Comparison of ENCODE assay signal across 15 mouse cellular contexts in genomic region chr11:76279971-76280370, GRCm38 (mm10). TPM values are rescaled to one million over a fixed set of nuclear protein-coding genes. Genes with fewer than 3 reads are reported as not detected.
A peak's percentile ranks its signal among the peaks of the same experiment; 100 is the strongest.
DNase-seq lines count a peak whose midpoint lies in the region; ATAC-seq and TF ChIP-seq lines count a peak whose summit lies in the region.
"Had no signal": no experiment of that assay in that cellular context is flagged by ENCODE, and none has a peak within 500 bp of the region (broad histone marks: within the 10 kb centered on the region; RNA-seq: fewer than 3 reads in every experiment).

No protein-coding gene starts in this region.

- 68% methylated on average over 2 of the region's 2 CpGs for WGBS in heart, embryonic 10.5 days
- 76% methylated on average over 2 of the region's 2 CpGs for WGBS in midbrain, embryonic 14.5 days
- WGBS in midbrain, embryonic 15.5 days: 75% methylated on average over 2 of the region's 2 CpGs
- WGBS in hindbrain, postnatal 0 days: 67% methylated on average over 2 of the region's 2 CpGs
- WGBS in limb, embryonic 13.5 days: 59% methylated on average over 2 of the region's 2 CpGs
- WGBS in liver, postnatal 0 days (ENCODE audit: insufficient replicate concordance): 72% methylated on average over 2 of the region's 2 CpGs

- H3K9me3 ChIP-seq in heart, embryonic 10.5 days: peaks cover 4% of the 10 kb centered on the region; the same call in 1 of the 2 replicates
- no peaks in the 10 kb centered on the region for H3K9me3 ChIP-seq in midbrain, embryonic 14.5 days (ENCODE audit: control insufficient read depth, low read length)
- H3K9me3 ChIP-seq in midbrain, embryonic 15.5 days: no peaks in the 10 kb centered on the region
- no peaks in the 10 kb centered on the region for H3K9me3 ChIP-seq in hindbrain, postnatal 0 days (ENCODE audit: low read length)
- 0 out of 2 replicates have a peak, but pooled peaks cover 3% of the 10 kb centered on the region for H3K9me3 ChIP-seq in limb, embryonic 13.5 days
- no peaks in the 10 kb centered on the region for H3K9me3 ChIP-seq in liver, postnatal 0 days (ENCODE audit: low read length)
- H3K9me3 ChIP-seq: heart, embryonic 13.5 days; liver, embryonic 15.5 days; midbrain, embryonic 13.5 days had no signal

- no peak for DNase-seq in heart, embryonic 10.5 days (ENCODE audit: low spot score)
- no peak for DNase-seq in heart, postnatal 36 days
- DNase-seq in midbrain, embryonic 14.5 days: no peak
- DNase-seq in hindbrain, postnatal 0 days (ENCODE audit: low spot score): no peak
- DNase-seq in liver, postnatal 0 days: no peak
- DNase-seq in heart, adult 11 months: no peak
- DNase-seq: gastrocnemius, postnatal 36 days; lung, postnatal 4 days; right cerebral cortex, adult 18-20 months; thymus, postnatal 14 days had no signal

- no peak overlapping the region for H3K9ac ChIP-seq in midbrain, embryonic 14.5 days (replicated peaks; ENCODE audit: low read length)
- H3K9ac ChIP-seq in midbrain, embryonic 15.5 days: no peak overlapping the region
- no peak overlapping the region for H3K9ac ChIP-seq in hindbrain, postnatal 0 days (replicated peaks; ENCODE audit: low read length)
- H3K9ac ChIP-seq in limb, embryonic 13.5 days: no peak overlapping the region
- H3K9ac ChIP-seq in liver, postnatal 0 days (replicated peaks): no peak overlapping the region
- H3K9ac ChIP-seq: heart, embryonic 13.5 days; liver, embryonic 15.5 days had no signal

- TF ChIP-seq CTCF in hindbrain, postnatal 0 days (IDR thresholded peaks at IDR 0.05; ENCODE audit: low read depth): no peak
- no peak for TF ChIP-seq CTCF in liver, postnatal 0 days (IDR thresholded peaks at IDR 0.05; ENCODE audit: low read depth)

- peaks cover 17% of the 10 kb centered on the region; the same call in 1 of the 2 replicates for H3K36me3 ChIP-seq in heart, embryonic 10.5 days
- no peaks in the 10 kb centered on the region for H3K36me3 ChIP-seq in midbrain, embryonic 14.5 days (ENCODE audit: control insufficient read depth, insufficient read depth, low read length)
- no peaks in the 10 kb centered on the region for H3K36me3 ChIP-seq in midbrain, embryonic 15.5 days (replicated peaks)
- no peaks in the 10 kb centered on the region for H3K36me3 ChIP-seq in hindbrain, postnatal 0 days (ENCODE audit: insufficient read depth, low read length)
- peaks cover 17% of the 10 kb centered on the region for H3K36me3 ChIP-seq in limb, embryonic 13.5 days
- no peaks in the 10 kb centered on the region for H3K36me3 ChIP-seq in liver, postnatal 0 days (replicated peaks; ENCODE audit: insufficient read depth, low read length)
- H3K36me3 ChIP-seq: liver, embryonic 15.5 days had no signal

- H3K27ac ChIP-seq in heart, embryonic 10.5 days: peak overlapping the region; percentile 10
- 0 out of 2 replicates have a peak overlapping the region, but pooled peaks have one; percentile 0 for H3K27ac ChIP-seq in midbrain, embryonic 14.5 days (replicated peaks; ENCODE audit: low read depth, low read length)
- no peak overlapping the region for H3K27ac ChIP-seq in midbrain, embryonic 15.5 days
- peak overlapping the region; percentile 69; the same call in 1 of the 2 replicates for H3K27ac ChIP-seq in hindbrain, postnatal 0 days
- peak overlapping the region; percentile 63; the same call in 1 of the 2 replicates for H3K27ac ChIP-seq in limb, embryonic 13.5 days
- H3K27ac ChIP-seq in liver, postnatal 0 days (ENCODE audit: low read depth): no peak overlapping the region
- H3K27ac ChIP-seq: heart, embryonic 13.5 days; liver, embryonic 15.5 days had no signal

- H3K27me3 ChIP-seq in heart, embryonic 10.5 days (ENCODE audit: insufficient read depth, poor library complexity, severe bottlenecking): no peaks in the 10 kb centered on the region
- no peaks in the 10 kb centered on the region for H3K27me3 ChIP-seq in midbrain, embryonic 14.5 days (ENCODE audit: control insufficient read depth, insufficient read depth, low read length)
- no peaks in the 10 kb centered on the region for H3K27me3 ChIP-seq in midbrain, embryonic 15.5 days (replicated peaks)
- H3K27me3 ChIP-seq in hindbrain, postnatal 0 days (ENCODE audit: insufficient read depth, low read length): no peaks in the 10 kb centered on the region
- no peaks in the 10 kb centered on the region for H3K27me3 ChIP-seq in limb, embryonic 13.5 days
- H3K27me3 ChIP-seq in liver, postnatal 0 days (ENCODE audit: insufficient read depth, low read length): no peaks in the 10 kb centered on the region
- H3K27me3 ChIP-seq: heart, embryonic 13.5 days; liver, embryonic 15.5 days; midbrain, embryonic 13.5 days had no signal

- no peak overlapping the region for H3K4me3 ChIP-seq in heart, embryonic 10.5 days
- H3K4me3 ChIP-seq in midbrain, embryonic 14.5 days (replicated peaks; ENCODE audit: low read depth, low read length): no peak overlapping the region
- no peak overlapping the region for H3K4me3 ChIP-seq in midbrain, embryonic 15.5 days
- no peak overlapping the region for H3K4me3 ChIP-seq in hindbrain, postnatal 0 days (ENCODE audit: low read length)
- no peak overlapping the region for H3K4me3 ChIP-seq in limb, embryonic 13.5 days
- no peak overlapping the region for H3K4me3 ChIP-seq in liver, postnatal 0 days (ENCODE audit: low read depth, low read length)
- H3K4me3 ChIP-seq: heart, embryonic 13.5 days; liver, embryonic 15.5 days; midbrain, embryonic 13.5 days had no signal

- H3K4me2 ChIP-seq in midbrain, embryonic 14.5 days (ENCODE audit: low read length): no peak overlapping the region
- no peak overlapping the region for H3K4me2 ChIP-seq in midbrain, embryonic 15.5 days
- no peak overlapping the region for H3K4me2 ChIP-seq in hindbrain, postnatal 0 days (ENCODE audit: low read depth, low read length)
- H3K4me2 ChIP-seq in limb, embryonic 13.5 days (replicated peaks): no peak overlapping the region
- no peak overlapping the region for H3K4me2 ChIP-seq in liver, postnatal 0 days (ENCODE audit: low read depth, low read length)
- H3K4me2 ChIP-seq: heart, embryonic 13.5 days; liver, embryonic 15.5 days; midbrain, embryonic 13.5 days had no signal

- H3K4me1 ChIP-seq in heart, embryonic 10.5 days: peaks cover 29% of the 10 kb centered on the region; the same call in 1 of the 2 replicates
- H3K4me1 ChIP-seq in midbrain, embryonic 14.5 days (ENCODE audit: control insufficient read depth, insufficient read depth, low read length): peaks cover 6% of the 10 kb centered on the region; the same call in 1 of the 2 replicates
- peaks cover 7% of the 10 kb centered on the region for H3K4me1 ChIP-seq in midbrain, embryonic 15.5 days
- H3K4me1 ChIP-seq in hindbrain, postnatal 0 days (ENCODE audit: insufficient read depth, low read length): no peaks in the 10 kb centered on the region
- H3K4me1 ChIP-seq in limb, embryonic 13.5 days: peaks cover 39% of the 10 kb centered on the region
- no peaks in the 10 kb centered on the region for H3K4me1 ChIP-seq in liver, postnatal 0 days (ENCODE audit: insufficient read depth)
- H3K4me1 ChIP-seq: liver, embryonic 15.5 days had no signal

- intact Hi-C loops in heart, postnatal 36 days (cut with DNase I): no loop called here

- ATAC-seq in midbrain, embryonic 14.5 days (ENCODE audit: low FRiP score, low TSS enrichment): no peak
- ATAC-seq in midbrain, embryonic 15.5 days (replicated peaks): no peak
- ATAC-seq in hindbrain, postnatal 0 days: 0 out of 2 replicates have a peak, but pooled peaks have one; percentile 4
- ATAC-seq in limb, embryonic 13.5 days (ENCODE audit: low FRiP score, low read depth): no peak
- no peak for ATAC-seq in liver, postnatal 0 days

- no peak for TF ChIP-seq EP300 in liver, postnatal 0 days (IDR thresholded peaks at IDR 0.05; ENCODE audit: low read depth)

RNA-seq across cellular contexts. Expression of gene Glod4, which starts 36.4 kb away (rescaled TPM):
- polyA plus RNA-seq in heart, embryonic 10.5 days (2016; fragmentation: Nextera tagmentation; extraction: Ambion mirVana): 126 and 135 TPM in 2 replicates
- 10 to 100 TPM; 39.4 to 40.1 TPM for total RNA-seq in heart, postnatal 36 days (2021)
- 114 and 141 TPM in 2 replicates for polyA plus RNA-seq in midbrain, embryonic 14.5 days (2014; fragmentation: Nextera tagmentation; extraction: Ambion mirVana)
- 121 and 123 TPM in 2 replicates for polyA plus RNA-seq in midbrain, embryonic 15.5 days (2015; fragmentation: Nextera tagmentation; extraction: Ambion mirVana)
- 34.2 and 39.8 TPM in 2 replicates for total RNA-seq in hindbrain, postnatal 0 days (2014; rRNA removed)
- 116 and 118 TPM in 2 replicates for polyA plus RNA-seq in hindbrain, postnatal 0 days (2015; fragmentation: Nextera tagmentation; extraction: Ambion mirVana)
- polyA plus RNA-seq in limb, embryonic 13.5 days (2015; fragmentation: Nextera tagmentation; extraction: Ambion mirVana): 129 and 135 TPM in 2 replicates
- 41.8 and 43.6 TPM in 2 replicates for polyA plus RNA-seq in liver, postnatal 0 days (2015; fragmentation: Nextera tagmentation; extraction: Ambion mirVana)

RNA-seq across cellular contexts. Expression of gene Mrm3, which starts 36.5 kb away (rescaled TPM):
- 27.8 and 29.1 TPM in 2 replicates for polyA plus RNA-seq in heart, embryonic 10.5 days (2016; fragmentation: Nextera tagmentation; extraction: Ambion mirVana)
- total RNA-seq in heart, postnatal 36 days (2021): 10 to 100 TPM; 20.5 to 27.9 TPM
- 21.0 and 22.7 TPM in 2 replicates for polyA plus RNA-seq in midbrain, embryonic 14.5 days (2014; fragmentation: Nextera tagmentation; extraction: Ambion mirVana)
- 25.8 and 27.0 TPM in 2 replicates for polyA plus RNA-seq in midbrain, embryonic 15.5 days (2015; fragmentation: Nextera tagmentation; extraction: Ambion mirVana)
- total RNA-seq in hindbrain, postnatal 0 days (2014; rRNA removed): 11.9 and 19.2 TPM in 2 replicates
- 22.5 and 22.8 TPM in 2 replicates for polyA plus RNA-seq in hindbrain, postnatal 0 days (2015; fragmentation: Nextera tagmentation; extraction: Ambion mirVana)
- 26.2 and 26.8 TPM in 2 replicates for polyA plus RNA-seq in limb, embryonic 13.5 days (2015; fragmentation: Nextera tagmentation; extraction: Ambion mirVana)
- 13.9 and 14.8 TPM in 2 replicates for polyA plus RNA-seq in liver, postnatal 0 days (2015; fragmentation: Nextera tagmentation; extraction: Ambion mirVana)

Comparison
In these comparisons a context has a peak if more than half of its experiments do, and no peak if none do; other contexts are left out.
1. H3K27ac ChIP-seq: peak in heart, embryonic 10.5 days (single experiment), midbrain, embryonic 14.5 days (single experiment), hindbrain, postnatal 0 days (single experiment) and limb, embryonic 13.5 days (single experiment); none in midbrain, embryonic 15.5 days (single experiment) and liver, postnatal 0 days (single experiment).